Mouse (Mus musculus) thymus, adult 2 months (tissue): ENCODE measurements around the gene Kcnmb3. TPM values are rescaled to one million over a fixed set of nuclear protein-coding genes. Genes with fewer than 3 reads are reported as not detected.

ENCODE experiments used
- DNase-seq: peaks from one replicate; pipeline ENCODE4 v3.0.0; 2021
- H3K27ac ChIP-seq: fragments of 200-500 bp; 2 replicates; pipeline ENCODE4 v1.5.1; 2012; ENCODE audit warnings: low read length, control low read depth; ENCODE audit not compliant: control insufficient read depth, insufficient read depth
- H3K27me3 ChIP-seq: fragments of 200-500 bp; 2 replicates; pipeline ENCODE4 v1.6.1; 2012; ENCODE audit warnings: mild to moderate bottlenecking, low read length, moderate library complexity, mixed read lengths; ENCODE audit not compliant: control insufficient read depth, insufficient read depth
- H3K36me3 ChIP-seq: fragments of 200-500 bp; 2 replicates; pipeline ENCODE4 v1.6.1; 2012; ENCODE audit warnings: mild to moderate bottlenecking, low read length, moderate library complexity; ENCODE audit not compliant: control insufficient read depth, insufficient read depth
- H3K4me1 ChIP-seq: fragments of 200-500 bp; replicated peaks from 2 replicates; pipeline ENCODE4 v1.6.1; 2012; ENCODE audit warnings: low read length; ENCODE audit not compliant: control insufficient read depth, insufficient read depth
- H3K4me3 ChIP-seq: fragments of 200-500 bp; 2 replicates; pipeline ENCODE4 v1.5.1; 2012; ENCODE audit warnings: mild to moderate bottlenecking, low read length, control low read depth, moderate library complexity; ENCODE audit not compliant: control insufficient read depth, insufficient read depth
- CTCF ChIP-seq: fragments of 200-500 bp; IDR thresholded peaks from 2 replicates; pipeline ENCODE4 v1.5.1; 2012; ENCODE audit warnings: mild to moderate bottlenecking, control low read depth, low read length, moderate library complexity, borderline replicate concordance; ENCODE audit not compliant: control insufficient read depth, poor library complexity, insufficient read depth; ENCODE audit errors: extremely low read depth
- POLR2A ChIP-seq: fragments of 200-500 bp; IDR thresholded peaks from 2 replicates; pipeline ENCODE4 v1.6.1; 2012; ENCODE audit warnings: mild to moderate bottlenecking, low read length, control low read depth, moderate library complexity; ENCODE audit not compliant: control insufficient read depth, poor library complexity, insufficient read depth; ENCODE audit errors: extremely low read depth
- WGBS: fragments of 180-500 bp; shearing (Covaris S2); methylation state at CpG from one replicate; pipeline ENCODE4 v1.1.7; 2018; 5-methylcytosine and 5-hydroxymethylcytosine counted together
- polyA plus RNA-seq: library from polyadenylated mRNA; depleted of rRNA; stranded (reverse); fragments of >200 nt; gene quantifications from 2 replicates; pipeline ENCODE4 v1.2.3, GENCODE M21; 2012

The Kcnmb3 gene
- polyA plus RNA-seq, 1 experiment, result 0.05 TPM

- TF ChIP-seq CTCF, result no peak
- no peak for TF ChIP-seq POLR2A
- no peak for DNase-seq
- Histone ChIP-seq H3K4me1 (no peaks in the 10 kb centered on the region), H3K27me3 (no peaks in the 10 kb centered on the region), H3K36me3 (no peaks in the 10 kb centered on the region), H3K27ac (no peak overlapping the region), H3K4me3 (no peak overlapping the region)
- 92% methylated on average over 4 of the region's 4 CpGs for WGBS
Observed at GRCm38 (mm10) chr3:32527181-32527580, 35.1 kb upstream of the Kcnmb3 start.

GRCm38 (mm10) chr3:32513528-32513927, 21.5 kb upstream of the Kcnmb3 start:
- Histone ChIP-seq H3K4me3 (no peak overlapping the region), H3K4me1 (peaks cover 14% of the 10 kb centered on the region), H3K27ac (no peak overlapping the region), H3K36me3 (peaks cover 11% of the 10 kb centered on the region), H3K27me3 (no peaks in the 10 kb centered on the region)
- TF ChIP-seq CTCF, result no peak
- no peak for TF ChIP-seq POLR2A
- no peak for DNase-seq

GRCm38 (mm10) chr3:32512686-32513284, 20.8 kb upstream of the Kcnmb3 start:
- H3K4me1 ChIP-seq, result peaks cover 14% of the 10 kb centered on the region
- no peaks in the 10 kb centered on the region for H3K27me3 ChIP-seq
- no peak overlapping the region for H3K27ac ChIP-seq
- no peak for DNase-seq
- no peak overlapping the region for H3K4me3 ChIP-seq
- WGBS, result 96% methylated on average over 7 of the region's 7 CpGs
- peaks cover 9% of the 10 kb centered on the region for H3K36me3 ChIP-seq
- TF ChIP-seq POLR2A, result no peak
- no peak for TF ChIP-seq CTCF

- WGBS, result 2% methylated on average over 13 of the region's 13 CpGs
Observed at GRCm38 (mm10) chr3:32511191-32511550, 19.1 kb upstream of the Kcnmb3 start.

GRCm38 (mm10) chr3:32510375-32511190, 18.6 kb upstream of the Kcnmb3 start:
- Histone ChIP-seq H3K27ac (no peak overlapping the region), H3K27me3 (no peaks in the 10 kb centered on the region), H3K4me1 (peaks cover 14% of the 10 kb centered on the region), H3K4me3 (peak overlapping the region; percentile 73), H3K36me3 (no peaks in the 10 kb centered on the region)
- TF ChIP-seq CTCF (peak; percentile 68; the same call in 1 of the 2 replicates), POLR2A (peak; percentile 72)
- WGBS, result under 1% methylated on average over 68 of the region's 69 CpGs
- peak; percentile 95 for DNase-seq

More at GRCm38 (mm10) chr3:32511191-32511550, 19.1 kb upstream of the Kcnmb3 start:
- H3K27ac ChIP-seq, result no peak overlapping the region
- H3K27me3 ChIP-seq, result no peaks in the 10 kb centered on the region
- DNase-seq, result peak; percentile 22
- TF ChIP-seq POLR2A (no peak), CTCF (no peak)
- H3K4me3 ChIP-seq, result peak overlapping the region; percentile 73
- H3K36me3 ChIP-seq, result no peaks in the 10 kb centered on the region
- H3K4me1 ChIP-seq, result peaks cover 14% of the 10 kb centered on the region

- Histone ChIP-seq H3K4me3 (peak within 1 kb of the TSS; percentile 73), H3K27ac (no peak within 1 kb of the TSS), H3K27me3 (no peaks in the 10 kb centered on the region), H3K4me1 (peaks cover 14% of the 10 kb centered on the region), H3K36me3 (no peaks in the 10 kb centered on the region)
- no peak for TF ChIP-seq CTCF
- TF ChIP-seq POLR2A, result no peak
- WGBS, result 21% methylated on average over 24 of the region's 24 CpGs
- DNase-seq, result no peak
Observed at GRCm38 (mm10) chr3:32509496-32510374, 17.7 kb upstream of the Kcnmb3 start, which contains the start of gene Zfp639. Gene Zfp639 (plus strand): TSS chr3:32510259.
